Comparison of ENCODE assay signal across 12 mouse cellular contexts in the genomic region with DNA sequence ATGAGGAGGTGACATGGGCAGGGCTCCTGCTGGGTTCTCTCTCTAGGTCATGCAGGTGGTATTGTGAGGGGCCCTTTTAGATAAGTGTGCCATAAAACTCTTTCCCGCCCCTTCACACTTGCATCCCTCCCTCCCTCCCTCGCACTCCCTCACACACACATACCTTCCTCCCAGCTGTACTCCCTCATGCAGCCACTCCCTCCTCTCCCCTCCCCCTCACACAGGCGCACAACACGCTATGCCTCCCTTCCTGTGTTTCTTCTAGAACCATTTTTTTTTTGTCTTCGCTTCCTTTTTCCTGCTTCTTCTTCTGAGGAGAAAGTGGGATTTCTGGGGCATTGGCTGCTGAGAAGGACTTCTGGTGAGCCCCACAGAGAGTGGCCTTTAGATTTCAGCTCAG. TPM values are rescaled to one million over a fixed set of nuclear protein-coding genes. Genes with fewer than 3 reads are reported as not detected.
DNase-seq lines count a peak whose midpoint lies in the region; ATAC-seq and TF ChIP-seq lines count a peak whose summit lies in the region.
"Had no signal": no experiment of that assay in that cellular context is flagged by ENCODE, and none has a peak within 500 bp of the region (broad histone marks: within the 10 kb centered on the region; RNA-seq: fewer than 3 reads in every experiment).

No protein-coding gene starts in this region.

- no peak overlapping the region for H3K27ac ChIP-seq in liver, postnatal 0 days (ENCODE audit: low read depth)
- H3K27ac ChIP-seq in small intestine, adult 2 months (ENCODE audit: insufficient read depth, low read depth, low read length): peak overlapping the region; percentile 88
- H3K27ac ChIP-seq in midbrain, embryonic 11.5 days (ENCODE audit: low read depth, low read length): no peak overlapping the region
- H3K27ac ChIP-seq: embryonic facial prominence, embryonic 15.5 days; hindbrain, embryonic 14.5 days had no signal

- H3K4me3 ChIP-seq in liver, postnatal 0 days (ENCODE audit: low read depth, low read length): no peak overlapping the region
- peak overlapping the region; percentile 5; the same call in 1 of the 2 replicates for H3K4me3 ChIP-seq in small intestine, adult 2 months (ENCODE audit: low read depth, low read length)
- no peak overlapping the region for H3K4me3 ChIP-seq in midbrain, embryonic 11.5 days (ENCODE audit: low read depth, low read length)
- H3K4me3 ChIP-seq: embryonic facial prominence, embryonic 15.5 days had no signal

- no peaks in the 10 kb centered on the region for H3K36me3 ChIP-seq in liver, postnatal 0 days (replicated peaks; ENCODE audit: insufficient read depth, low read length)
- H3K36me3 ChIP-seq in small intestine, adult 2 months (ENCODE audit: control insufficient read depth, insufficient read depth, low read length): no peaks in the 10 kb centered on the region
- no peaks in the 10 kb centered on the region for H3K36me3 ChIP-seq in midbrain, embryonic 11.5 days (ENCODE audit: control insufficient read depth, insufficient read depth, low read length)
- H3K36me3 ChIP-seq: embryonic facial prominence, embryonic 15.5 days had no signal

- no peak for ATAC-seq in liver, postnatal 0 days
- no peak for ATAC-seq in midbrain, embryonic 11.5 days (ENCODE audit: low FRiP score)
- no peak for ATAC-seq in megakaryocyte progenitor cell, adult 5-6 weeks (replicated peaks; ENCODE audit: poor library complexity)
- ATAC-seq: forebrain, postnatal 0 days had no signal

- TF ChIP-seq EP300 in liver, postnatal 0 days (IDR thresholded peaks at IDR 0.05; ENCODE audit: low read depth): no peak

- peak; percentile 29 for DNase-seq in heart, adult 11 months
- no peak for DNase-seq in heart, adult 8-10 months (ENCODE audit: low spot score)
- peak; percentile 35 for DNase-seq in liver
- DNase-seq in liver, postnatal 0 days: no peak
- DNase-seq in ZHBTc4 (ENCODE audit: low read depth, low spot score): peak; percentile 49
- DNase-seq in midbrain, embryonic 11.5 days (ENCODE audit: low spot score, missing footprints): no peak
- DNase-seq: cerebellum, adult 9-11 months; forebrain, postnatal 0 days had no signal

- no peak for TF ChIP-seq POLR2A in small intestine, adult 2 months (IDR thresholded peaks at IDR 0.05; ENCODE audit: low read depth, low read length)

- 46% methylated on average over 5 of the region's 5 CpGs for WGBS in liver, postnatal 0 days (ENCODE audit: insufficient replicate concordance)
- 14% methylated on average over 5 of the region's 5 CpGs for WGBS in small intestine, adult 2 months
- WGBS in midbrain, embryonic 11.5 days: 58% methylated on average over 5 of the region's 5 CpGs

- H3K27me3 ChIP-seq in liver, postnatal 0 days (ENCODE audit: insufficient read depth, low read length): no peaks in the 10 kb centered on the region
- no peaks in the 10 kb centered on the region for H3K27me3 ChIP-seq in small intestine, adult 2 months (ENCODE audit: control insufficient read depth, insufficient read depth, low read length)
- no peaks in the 10 kb centered on the region for H3K27me3 ChIP-seq in midbrain, embryonic 11.5 days (ENCODE audit: control insufficient read depth, insufficient read depth, low read length)
- H3K27me3 ChIP-seq: embryonic facial prominence, embryonic 15.5 days had no signal

- peaks cover 2% of the 10 kb centered on the region; the same call in 1 of the 2 replicates for H3K4me1 ChIP-seq in liver, postnatal 0 days (ENCODE audit: insufficient read depth)
- H3K4me1 ChIP-seq in small intestine, adult 2 months (ENCODE audit: control insufficient read depth, insufficient read depth, insufficient read length, low read length): peaks cover 6% of the 10 kb centered on the region; the same call in 1 of the 2 replicates
- no peaks in the 10 kb centered on the region for H3K4me1 ChIP-seq in midbrain, embryonic 11.5 days (ENCODE audit: control insufficient read depth, insufficient read depth, low read length)

- no peak overlapping the region for H3K4me2 ChIP-seq in liver, postnatal 0 days (ENCODE audit: low read depth, low read length)
- H3K4me2 ChIP-seq in midbrain, embryonic 11.5 days: no peak overlapping the region
- H3K4me2 ChIP-seq: embryonic facial prominence, embryonic 15.5 days; hindbrain, embryonic 14.5 days had no signal

- H3K9ac ChIP-seq in liver, postnatal 0 days (replicated peaks): no peak overlapping the region
- H3K9ac ChIP-seq in midbrain, embryonic 11.5 days (ENCODE audit: low read length): no peak overlapping the region
- H3K9ac ChIP-seq: embryonic facial prominence, embryonic 15.5 days; forebrain, postnatal 0 days; hindbrain, embryonic 14.5 days had no signal

- no peaks in the 10 kb centered on the region for H3K9me3 ChIP-seq in liver, postnatal 0 days (ENCODE audit: low read length)
- no peaks in the 10 kb centered on the region for H3K9me3 ChIP-seq in midbrain, embryonic 11.5 days (ENCODE audit: control insufficient read depth, low read length)
- H3K9me3 ChIP-seq: embryonic facial prominence, embryonic 15.5 days had no signal

- TF ChIP-seq CTCF in liver, postnatal 0 days (IDR thresholded peaks at IDR 0.05; ENCODE audit: low read depth): no peak
- TF ChIP-seq CTCF in small intestine, adult 2 months (IDR thresholded peaks at IDR 0.05; ENCODE audit: extremely low read depth, insufficient read length, insufficient replicate concordance, low read depth, low read length): no peak

RNA-seq across cellular contexts. Expression of a gene that starts 45.8 kb away (rescaled TPM):
- total RNA-seq in heart, adult 8-10 months (2022): 10 to 100 TPM; 48.7 to 53.5 (median 50.0) TPM
- 41.8 and 43.8 TPM in 2 replicates for polyA plus RNA-seq in liver, postnatal 0 days (2015; fragmentation: Nextera tagmentation; extraction: Ambion mirVana)
- polyA plus RNA-seq in small intestine, adult 2 months (2012; rRNA removed): 30.3 and 51.1 TPM in 2 replicates
- 107 and 112 TPM in 2 replicates for polyA plus RNA-seq in midbrain, embryonic 11.5 days (2014; fragmentation: Nextera tagmentation; extraction: Ambion mirVana)
- total RNA-seq in megakaryocyte progenitor cell, adult 5-6 weeks (2015): 154 and 159 TPM in 2 replicates
- 111 and 123 TPM in 2 replicates for total RNA-seq in megakaryocyte progenitor cell, adult 5-6 weeks (2017)

Comparison
In these comparisons a context has a peak if more than half of its experiments do, and no peak if none do; other contexts are left out.
1. DNase-seq: peak in heart, adult 11 months (single experiment), liver (single experiment) and ZHBTc4 (single experiment); none in heart, adult 8-10 months (single experiment), liver, postnatal 0 days (single experiment) and midbrain, embryonic 11.5 days (single experiment).